Mouse (Mus musculus) olfactory bulb, adult 2 months (tissue): ENCODE data around the gene Lrrc8a.

Experiments used
- CTCF ChIP-seq: fragments of 200-500 bp; IDR thresholded peaks from 2 replicates; pipeline ENCODE4 v1.5.1; 2012; ENCODE audit warnings: low read depth, mild to moderate bottlenecking, low read length, moderate library complexity; ENCODE audit not compliant: insufficient read depth
- POLR2A ChIP-seq: fragments of 200-500 bp; IDR thresholded peaks from 2 replicates; pipeline ENCODE4 v1.6.1; 2012; ENCODE audit warnings: mild to moderate bottlenecking, low read depth, low read length, moderate library complexity; ENCODE audit not compliant: insufficient read depth

- TF ChIP-seq CTCF (no peak), POLR2A (no peak)
Observed at GRCm38 (mm10) chr2:30191790-30192580, 45.5 kb upstream of the Lrrc8a start.
